Mouse (Mus musculus) forelimb bud, embryonic 11.5 days (tissue): Measurements from ENCODE around the gene Nyap2.

Experiments used
- DNase-seq: peaks from one replicate; pipeline ENCODE4 v3.0.0-alpha.2; 2012; ENCODE audit warnings: low read depth, low spot score

Nyap2 gene

GRCm38 (mm10) chr1:81076831-81077664 lies at the start of gene Nyap2:
TSS of gene Nyap2 (plus strand) at chr1:81076950.
- peak; percentile 29 for DNase-seq

DNA sequence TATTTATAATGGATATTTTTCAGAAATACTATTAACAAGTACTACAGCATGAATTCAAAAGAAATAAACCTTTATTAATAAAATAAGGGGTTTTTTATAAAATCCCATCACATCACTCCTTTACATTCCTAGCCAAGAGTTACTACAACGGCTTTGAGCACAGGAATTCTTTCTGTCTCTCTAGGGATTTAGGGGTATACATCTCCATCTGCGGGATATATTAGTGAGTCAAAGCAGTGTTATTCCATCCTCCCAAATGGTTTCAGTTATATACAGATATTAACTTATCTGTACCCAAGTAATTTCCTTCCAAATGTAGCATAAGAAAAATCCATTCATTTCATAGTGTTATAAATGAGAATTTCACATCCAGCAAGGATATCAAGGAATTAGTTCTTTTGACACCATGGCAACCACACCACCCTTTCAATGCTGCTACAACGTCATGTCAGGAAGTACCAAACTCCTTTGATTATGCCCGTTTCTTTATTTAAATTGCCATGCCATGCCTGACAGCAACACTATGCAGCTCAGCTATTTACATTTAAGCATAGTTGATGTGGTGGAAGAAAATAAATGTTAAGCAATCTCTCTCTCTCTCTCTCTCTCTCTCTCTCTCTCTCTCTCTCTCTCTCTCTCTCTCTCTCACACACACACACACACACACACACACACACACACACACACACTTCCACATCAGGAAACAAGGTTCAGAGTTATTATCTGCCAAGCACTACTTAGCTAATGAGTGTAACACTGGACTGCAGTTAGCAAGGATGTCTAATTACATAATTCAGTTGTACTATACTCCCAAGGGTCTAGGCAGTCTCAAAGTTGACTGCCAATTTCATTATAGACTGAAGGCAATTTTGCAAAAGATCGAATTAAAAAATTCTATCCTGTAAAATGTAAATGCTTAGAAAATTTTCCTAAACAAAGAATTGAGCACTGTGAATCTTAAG lies 33.6 kb upstream of the Nyap2 start:
- DNase-seq, result no peak

DNA sequence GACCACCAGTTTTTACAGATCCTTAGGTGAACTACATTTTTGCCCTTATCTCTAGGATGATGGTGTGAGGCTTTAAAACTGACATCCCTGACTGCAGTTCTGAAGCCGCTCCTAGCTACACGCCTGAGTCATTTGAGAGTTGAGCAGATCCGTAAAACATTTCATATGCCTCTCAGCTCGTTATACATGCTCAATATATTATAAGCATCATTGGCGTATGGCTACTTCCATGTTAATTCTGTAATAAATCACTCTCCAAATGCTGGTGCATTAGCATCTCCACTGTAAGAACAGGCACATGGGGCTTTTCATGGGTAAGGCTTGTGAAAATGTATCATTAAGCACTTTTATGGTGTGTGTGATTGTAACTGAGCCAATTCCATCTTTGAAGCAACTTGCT lies 18.4 kb upstream of the Nyap2 start:
- no peak for DNase-seq

DNA sequence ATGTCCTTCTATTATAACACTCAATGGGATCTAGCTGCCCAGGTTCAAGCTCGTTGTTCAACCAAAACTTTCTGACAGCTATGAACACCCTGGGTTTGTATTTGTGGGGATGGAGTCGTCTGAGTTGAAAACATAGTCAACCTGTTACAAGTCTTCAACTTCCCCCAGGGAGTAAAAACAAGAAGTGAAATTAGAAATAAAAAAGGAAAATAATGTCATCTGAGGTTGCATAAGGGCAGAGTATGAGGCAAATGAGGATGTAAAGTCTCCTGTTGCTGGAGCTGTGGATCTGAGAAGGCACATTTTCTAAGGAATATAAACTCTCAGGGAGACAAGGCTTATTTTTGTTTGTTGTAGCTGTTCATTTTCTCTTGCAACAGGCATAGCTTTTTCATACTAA lies 17.9 kb upstream of the Nyap2 start:
- DNase-seq, result no peak

DNA sequence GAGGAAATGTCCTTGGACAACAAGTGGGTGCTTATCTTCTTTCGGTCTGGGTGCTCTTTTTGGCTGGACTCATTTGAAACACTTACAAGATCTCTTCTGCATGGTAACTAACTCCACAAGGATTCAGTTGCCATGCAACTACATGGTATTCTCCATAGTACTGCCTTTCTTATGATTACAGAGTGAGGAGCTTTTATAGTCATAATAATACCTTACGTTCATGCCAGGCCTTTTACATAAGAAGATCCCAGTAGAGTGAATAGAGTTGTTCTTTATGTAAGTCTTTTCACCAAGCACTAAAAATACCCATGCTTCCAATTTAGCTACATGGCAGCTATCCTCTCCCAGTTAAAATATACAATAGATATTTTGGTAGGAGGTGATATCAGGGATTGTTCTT lies 13.9 kb upstream of the Nyap2 start:
- DNase-seq, result no peak

DNA sequence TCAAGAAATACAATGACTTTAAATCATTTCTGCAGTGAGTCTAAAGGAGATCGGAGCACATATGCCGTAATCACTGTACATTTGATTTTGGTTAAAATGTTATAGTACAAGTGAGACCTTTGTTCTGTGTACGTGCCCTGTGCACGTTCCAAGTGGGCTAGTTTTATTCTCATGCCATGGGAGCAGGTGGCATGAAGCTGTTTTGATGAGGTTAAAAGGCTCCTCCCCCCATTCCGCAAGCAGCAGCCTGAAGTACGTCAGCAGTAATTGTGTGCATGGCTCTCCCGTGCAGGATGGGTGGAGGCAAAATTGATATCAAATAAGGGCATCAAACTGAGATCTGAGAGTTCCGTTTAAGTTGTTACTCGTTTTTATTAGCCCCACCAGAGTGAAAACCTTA lies 491 bp upstream of the Nyap2 start:
- DNase-seq, result no peak

GRCm38 (mm10) chr1:81077665-81078314 lies 1.0 kb downstream of the Nyap2 start:
- no peak for DNase-seq

- no peak for DNase-seq
Observed at GRCm38 (mm10) chr1:81087485-81087884, 10.7 kb downstream of the Nyap2 start.

- DNase-seq, result no peak
Observed at GRCm38 (mm10) chr1:81090400-81090799, 13.7 kb downstream of the Nyap2 start.

DNA sequence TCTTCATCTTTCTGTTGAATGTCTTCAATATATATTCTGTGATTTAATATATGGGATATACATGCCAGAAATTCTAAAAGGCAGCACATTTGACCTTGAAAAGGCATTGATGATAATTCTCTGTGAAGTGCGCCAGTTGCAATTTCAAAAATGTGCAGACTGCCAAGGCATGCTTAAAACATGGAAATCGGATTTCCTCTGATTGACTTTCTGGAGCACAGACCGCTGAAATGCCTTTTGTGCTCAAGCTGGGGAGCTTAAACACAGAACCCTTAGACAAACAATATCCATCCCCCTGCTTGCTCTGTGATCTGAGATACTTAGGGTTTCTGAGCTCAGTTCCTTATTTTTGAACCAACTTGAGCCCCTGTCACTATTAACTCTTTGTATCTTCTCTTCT lies 14.2 kb downstream of the Nyap2 start:
- no peak for DNase-seq

DNA sequence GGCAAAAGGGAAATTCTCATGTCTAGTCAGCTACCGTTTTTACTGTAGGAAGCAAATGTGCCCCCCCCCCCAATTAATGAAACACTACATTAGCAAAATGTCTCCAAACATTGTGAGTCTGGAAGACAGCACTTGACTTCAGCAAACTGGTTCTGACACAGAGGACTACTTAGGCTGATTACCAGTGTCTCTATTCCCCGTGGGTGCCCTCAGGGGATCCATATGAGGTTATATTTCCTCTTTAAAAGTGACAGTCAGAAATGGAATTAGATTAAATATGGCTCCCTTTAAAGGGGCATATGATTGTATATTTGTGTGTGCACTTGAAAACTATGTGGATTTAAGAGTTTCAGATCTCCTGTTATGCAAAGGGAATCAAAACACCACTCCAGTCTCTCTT lies 15.3 kb downstream of the Nyap2 start:
- no peak for DNase-seq

DNA sequence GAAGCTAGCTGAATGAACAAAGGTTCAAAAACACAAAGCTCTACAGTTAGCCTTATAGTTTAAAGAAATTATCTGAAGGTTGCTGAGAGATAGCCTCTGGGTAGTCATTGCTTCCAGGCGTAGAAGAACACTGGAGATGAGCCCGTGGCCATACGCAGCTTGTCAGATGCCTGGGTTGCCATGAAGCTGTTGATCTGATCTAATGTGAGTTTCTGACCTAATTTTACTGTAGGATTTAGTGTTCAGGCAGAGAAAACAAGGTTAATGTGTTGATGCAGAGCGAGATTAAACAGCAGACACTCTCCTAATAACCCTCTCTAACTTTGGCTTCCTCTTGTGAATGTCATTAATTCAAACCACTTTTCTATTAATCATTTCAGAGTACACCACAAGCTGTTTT lies 16.1 kb downstream of the Nyap2 start:
- DNase-seq, result no peak

DNA sequence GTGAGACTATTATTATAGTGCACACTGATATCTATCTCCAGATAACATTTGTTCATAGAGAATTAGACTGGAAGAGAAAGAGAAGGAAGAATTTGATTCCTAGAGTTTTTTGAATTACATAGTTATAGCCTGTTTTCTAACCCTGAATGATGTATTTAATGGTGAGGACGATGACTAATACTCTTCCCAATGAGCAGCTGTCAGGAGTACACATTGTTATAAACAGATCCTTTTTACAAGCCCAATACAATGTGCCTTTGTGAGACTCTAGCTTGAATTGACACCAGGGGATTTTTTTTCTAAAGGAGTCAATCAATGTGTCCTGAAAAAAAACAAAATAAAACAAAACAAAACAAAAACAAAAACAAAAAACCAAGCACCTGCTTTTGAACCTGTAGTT lies 22.2 kb downstream of the Nyap2 start:
- no peak for DNase-seq

DNA sequence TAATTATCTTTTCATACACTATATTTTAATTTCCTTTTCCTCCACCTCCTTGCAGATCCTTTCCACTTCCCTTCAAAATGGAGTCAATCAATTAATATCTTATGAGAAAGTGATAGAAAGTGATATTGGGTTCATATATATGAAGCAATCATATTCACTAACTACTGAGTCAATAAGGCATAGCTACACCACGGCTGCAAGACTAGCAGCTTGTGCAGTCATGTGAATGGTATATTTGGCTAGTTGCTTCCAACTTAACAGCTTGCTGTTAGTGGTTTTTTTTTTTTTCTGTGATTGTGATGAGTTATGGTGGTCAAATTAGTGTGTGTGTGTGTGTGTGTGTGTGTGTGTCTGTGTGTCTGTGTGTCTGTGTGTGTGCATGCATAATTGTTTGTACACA lies 25.0 kb downstream of the Nyap2 start:
- no peak for DNase-seq

DNA sequence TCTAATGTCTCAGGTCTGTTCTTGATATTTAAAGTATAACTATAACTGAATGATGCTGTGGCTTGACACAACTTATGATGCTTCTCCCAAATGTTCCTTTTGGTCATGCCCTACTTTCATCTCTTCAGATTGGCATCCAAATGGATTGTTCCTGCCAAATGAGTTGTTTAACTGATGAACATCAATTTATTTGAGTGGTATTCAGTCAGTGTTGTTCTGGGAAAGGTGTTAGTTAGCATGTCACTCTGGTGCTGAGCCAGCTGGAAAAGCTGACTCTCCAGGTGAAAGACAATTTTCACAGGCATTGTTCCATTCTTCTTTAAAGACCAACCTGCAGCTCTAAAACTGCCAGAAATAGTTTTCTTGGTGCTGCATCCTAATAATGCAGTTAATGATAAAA lies 43.0 kb downstream of the Nyap2 start:
- DNase-seq, result no peak

- no peak for DNase-seq
Observed at GRCm38 (mm10) chr1:81132007-81132712, 55.4 kb downstream of the Nyap2 start.

GRCm38 (mm10) chr1:81143855-81144254 lies 67.1 kb downstream of the Nyap2 start:
- no peak for DNase-seq

DNA sequence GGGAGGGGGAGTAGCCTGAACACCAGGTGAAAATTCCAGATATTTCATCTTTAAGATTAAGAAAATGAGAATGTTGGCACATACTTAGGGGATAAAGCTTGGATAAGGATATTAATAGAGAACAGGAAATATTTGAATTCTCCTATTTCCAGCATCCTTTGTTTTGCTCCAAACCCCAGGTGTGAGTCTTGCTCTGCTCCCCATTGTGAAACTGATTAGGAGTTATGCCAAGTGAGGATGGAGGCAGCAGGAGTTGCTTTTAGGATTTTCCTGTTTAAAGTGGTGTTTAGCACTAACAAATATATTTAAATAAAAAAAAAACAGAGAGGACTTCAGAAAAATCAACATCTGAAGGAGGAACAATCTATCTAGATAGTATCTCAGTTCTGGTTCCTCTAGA lies 68.8 kb downstream of the Nyap2 start:
- DNase-seq, result no peak

- DNase-seq, result no peak
Observed at GRCm38 (mm10) chr1:81169245-81169644, 92.5 kb downstream of the Nyap2 start.

GRCm38 (mm10) chr1:81172703-81173102 lies 96.0 kb downstream of the Nyap2 start:
- DNase-seq, result no peak

DNA sequence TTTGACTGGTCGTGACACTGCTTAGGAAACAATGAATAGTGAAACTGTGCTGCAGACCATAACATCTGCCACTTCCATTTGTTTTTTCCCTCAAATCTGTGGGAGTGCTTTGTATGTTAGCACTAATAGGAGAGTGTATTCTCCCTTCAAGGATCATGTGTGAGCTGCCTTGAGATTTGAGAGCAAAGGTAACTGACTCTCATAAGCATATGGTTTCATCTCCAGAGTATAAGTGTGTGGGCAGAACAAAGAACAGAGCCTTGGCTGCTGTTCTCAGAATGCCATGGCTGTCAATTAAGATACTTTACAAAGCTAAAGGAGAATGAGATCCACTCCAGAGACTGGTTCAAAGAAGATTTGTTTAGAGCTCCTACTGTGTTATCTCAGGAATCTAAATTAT lies 96.6 kb downstream of the Nyap2 start:
- no peak for DNase-seq

- DNase-seq, result no peak
Observed at GRCm38 (mm10) chr1:81179725-81180124, 103.0 kb downstream of the Nyap2 start.
